Mouse (Mus musculus): ENCODE measurements around the gene Homer2.

Homer2 gene

DNA sequence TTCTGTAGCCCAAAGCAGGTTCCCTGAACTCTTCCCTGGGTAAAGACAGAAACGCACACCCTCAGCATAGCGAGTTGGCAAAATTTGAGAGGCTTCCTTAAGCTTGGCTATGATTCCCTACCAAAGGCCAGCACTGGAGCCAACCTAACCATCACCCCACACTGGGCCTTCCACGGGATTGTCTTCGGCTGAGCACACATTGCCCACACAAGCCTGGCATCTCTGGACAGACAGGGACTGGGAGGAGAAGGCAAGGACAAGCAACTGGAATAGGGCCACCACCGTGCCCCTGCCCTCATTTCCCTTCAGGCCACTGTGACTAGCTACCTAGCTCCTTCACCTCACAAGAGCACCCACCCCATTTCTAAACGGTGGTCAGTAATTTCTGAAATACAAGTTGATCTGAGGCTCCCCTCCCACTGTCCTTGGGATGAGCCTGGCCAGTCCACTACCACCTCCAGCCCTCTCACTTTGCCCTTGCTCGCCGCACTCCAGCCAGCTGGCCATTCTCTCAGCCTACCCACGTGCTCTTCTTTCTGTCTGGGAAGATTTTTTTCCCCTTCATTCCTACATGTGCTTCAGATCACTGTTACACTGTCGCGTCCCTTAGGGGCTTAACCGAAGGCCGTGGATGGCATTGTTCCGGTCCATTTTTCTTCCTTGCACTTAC, at the start of gene Homer2:
TSS of gene Homer2 (minus strand) at position 57 of the 670 bp plus-strand sequence.
- no peak for DNase-seq

DNA sequence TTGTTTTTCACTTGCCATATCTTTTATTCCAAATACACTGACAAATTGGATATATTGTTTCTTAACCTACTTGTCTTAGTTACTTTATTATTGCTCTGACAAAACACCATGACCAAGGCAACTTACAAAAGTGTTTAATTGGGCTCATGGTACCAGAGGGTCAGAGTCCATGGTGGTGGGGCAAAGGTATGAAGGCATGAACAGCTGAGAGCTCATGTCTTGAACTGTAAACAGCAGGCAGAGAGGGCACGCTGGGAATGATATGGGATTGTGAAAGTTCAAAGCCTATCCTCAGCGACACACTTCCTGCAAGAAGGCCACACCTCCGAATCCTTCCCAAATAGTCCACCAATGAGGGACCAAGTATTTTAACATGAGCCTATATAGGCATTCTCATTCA, 40.6 kb upstream of the Homer2 start:
- DNase-seq, result no peak

DNA sequence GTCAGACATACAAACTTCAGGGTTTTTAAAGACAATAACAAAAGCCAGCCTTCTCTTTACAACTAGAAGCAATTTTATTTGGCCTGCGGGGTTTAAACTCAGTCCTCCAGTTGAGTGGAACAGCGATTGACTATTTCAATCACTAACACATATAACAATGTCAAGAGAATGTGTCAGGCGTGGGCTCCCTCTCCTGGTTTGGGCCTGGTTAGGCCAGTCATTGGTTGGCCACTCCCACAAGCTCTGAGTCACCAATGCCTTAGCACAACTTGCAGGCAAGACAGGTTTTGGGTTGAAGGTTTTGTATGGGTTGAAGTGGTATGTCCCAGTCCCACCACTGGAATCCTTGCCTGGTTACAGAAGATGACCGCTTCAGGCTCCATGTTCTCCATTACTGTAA, 36.8 kb upstream of the Homer2 start:
- peak; percentile 21 for DNase-seq

DNA sequence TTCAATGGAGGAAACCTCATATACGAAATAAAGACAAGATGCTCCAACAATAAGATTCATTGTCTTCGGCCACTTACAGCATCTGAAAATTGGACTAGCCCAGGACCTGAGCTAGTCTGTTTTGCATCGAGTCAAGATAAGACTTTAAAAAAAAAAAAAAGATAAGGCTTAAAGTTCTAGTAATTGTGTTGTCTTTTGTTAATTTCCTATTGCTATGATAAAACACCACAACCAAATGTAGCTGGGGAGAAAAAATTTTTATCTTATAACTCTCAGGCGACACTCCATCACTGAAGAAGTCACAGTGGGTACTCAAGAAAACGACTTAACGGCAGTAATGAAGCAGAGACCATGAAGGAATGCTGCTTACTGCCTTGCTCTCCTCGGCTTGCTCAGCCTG, 32.7 kb upstream of the Homer2 start:
- DNase-seq, result no peak

DNA sequence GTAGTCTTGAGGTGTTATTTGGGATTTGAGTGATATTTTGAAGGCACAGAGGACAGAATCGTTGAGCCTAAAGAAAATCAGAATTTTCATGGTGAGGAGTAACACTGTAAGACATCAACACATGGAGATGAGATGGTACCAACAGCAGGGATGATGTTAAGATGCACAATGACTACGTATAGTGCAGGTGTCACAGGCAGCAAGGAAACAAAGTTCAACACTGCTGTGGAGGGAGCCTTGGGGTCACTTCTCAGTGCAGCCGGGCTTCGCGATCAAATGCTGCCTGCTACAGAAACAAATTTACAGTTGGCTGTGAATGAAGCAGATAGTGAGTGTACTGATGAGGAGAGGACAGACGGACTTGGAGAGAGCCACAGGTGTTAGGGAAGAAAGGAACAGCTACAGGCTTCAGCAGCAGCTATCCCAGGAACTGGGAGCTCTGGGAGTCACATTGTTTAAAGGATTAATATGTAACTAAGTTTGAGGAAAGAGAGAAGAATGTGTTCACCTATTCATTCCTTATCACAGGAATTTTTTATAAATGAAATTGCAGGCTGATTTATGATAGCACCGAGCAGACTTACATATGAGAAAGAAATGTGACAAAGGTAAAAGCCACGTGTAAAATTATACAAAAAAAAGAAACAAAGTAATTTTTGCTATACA, 31.5 kb upstream of the Homer2 start:
- DNase-seq, result no peak

DNA sequence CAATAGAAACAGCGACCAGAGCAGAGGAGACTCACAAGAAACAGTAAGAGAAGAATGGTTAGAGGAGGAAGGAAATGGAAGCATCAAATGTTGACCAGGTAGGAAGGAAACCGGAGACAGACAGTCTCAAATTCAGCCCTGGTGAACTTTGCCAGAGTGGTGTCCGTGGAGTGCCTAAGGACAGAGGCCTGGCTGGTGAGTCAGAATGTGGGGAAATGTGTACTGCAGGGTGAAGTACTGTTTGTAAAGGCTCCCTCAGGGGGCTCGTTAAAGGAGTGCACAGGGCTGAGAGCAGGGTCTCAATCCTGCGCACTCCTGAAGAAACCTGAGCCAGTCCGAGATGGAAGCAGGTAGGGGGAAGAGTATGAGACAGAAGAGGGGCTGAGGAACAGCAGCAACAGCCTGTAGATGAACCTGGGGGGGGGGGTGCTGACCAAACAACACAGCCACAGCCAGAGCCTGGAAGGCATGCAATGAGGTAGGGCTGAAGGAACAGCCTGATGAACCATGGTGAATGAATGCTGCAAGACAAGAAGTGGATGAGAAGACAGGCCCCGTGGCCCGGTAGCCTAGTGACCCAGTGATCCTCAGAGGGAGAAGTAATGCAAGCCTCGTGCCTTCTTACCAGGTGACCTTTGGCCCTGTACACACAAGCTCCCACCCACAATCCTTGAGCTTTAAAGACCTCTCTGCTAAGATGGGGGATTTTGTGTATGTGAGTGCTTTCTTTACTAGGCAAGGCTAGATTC, 28.1 kb upstream of the Homer2 start:
- no peak for DNase-seq

DNA sequence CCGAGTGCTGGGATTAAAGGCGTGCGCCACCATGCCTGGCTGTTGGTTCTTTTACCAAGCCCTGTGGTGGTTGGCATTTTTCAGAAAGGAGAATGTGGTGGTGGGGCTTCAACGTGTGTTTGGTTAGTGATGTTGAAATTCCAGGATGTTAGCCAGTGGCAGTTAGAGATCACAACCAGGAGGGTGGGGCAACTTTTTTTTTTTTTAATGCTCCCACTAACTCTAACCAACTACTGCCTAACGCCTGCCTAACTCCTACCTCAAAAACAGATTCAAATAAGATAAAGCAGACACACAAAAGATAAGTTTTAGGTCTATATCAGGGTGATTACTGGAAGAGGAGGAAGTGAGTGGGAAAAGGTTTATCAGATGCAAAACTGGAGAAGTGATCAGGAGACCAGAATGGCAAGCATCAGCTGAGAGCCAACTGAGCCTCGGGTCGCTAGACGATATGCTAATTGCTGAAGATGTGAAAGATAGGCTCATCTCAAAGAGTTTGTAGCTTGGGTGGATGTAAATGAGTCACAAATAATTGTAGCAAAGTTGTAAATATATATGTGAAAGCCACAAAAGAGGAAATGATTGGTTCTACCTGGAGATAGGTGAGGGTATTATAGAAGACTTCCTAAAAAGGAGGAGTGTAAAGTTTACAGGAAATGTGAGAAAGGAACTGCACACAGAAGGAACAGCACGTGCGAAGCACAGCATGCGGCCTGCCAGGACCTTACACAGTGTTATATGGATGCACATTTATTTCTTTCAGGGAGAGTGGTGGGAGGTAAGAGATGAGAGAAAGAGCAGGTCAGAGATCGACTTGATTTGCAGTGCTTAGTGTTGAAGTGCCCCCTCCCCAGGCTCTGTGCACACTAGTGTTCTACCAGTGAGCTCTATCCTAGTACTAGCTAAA, 25.1 kb upstream of the Homer2 start:
- DNase-seq, result no peak

DNA sequence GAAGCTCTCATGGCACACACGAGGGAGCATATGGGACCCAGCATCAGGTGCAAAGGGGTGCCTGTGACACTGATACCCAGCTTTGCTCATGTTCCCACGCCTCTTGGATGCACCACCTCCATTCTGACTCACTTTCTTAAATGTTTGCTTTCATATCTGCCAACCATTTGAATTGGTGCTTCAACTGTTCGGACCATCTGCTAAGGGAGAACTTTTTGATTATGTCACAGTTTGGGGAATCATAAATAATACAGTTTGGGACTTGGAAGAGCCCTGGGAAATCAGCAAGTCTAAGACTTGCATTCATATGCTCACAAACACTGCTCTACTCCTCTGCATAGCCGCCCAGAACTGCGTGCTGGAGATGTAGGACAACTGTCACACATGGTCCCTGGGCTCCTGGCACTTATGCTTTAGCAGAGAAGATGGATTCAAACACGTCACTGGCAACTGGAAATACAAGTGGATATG, 23.9 kb upstream of the Homer2 start:
- DNase-seq, result no peak

DNA sequence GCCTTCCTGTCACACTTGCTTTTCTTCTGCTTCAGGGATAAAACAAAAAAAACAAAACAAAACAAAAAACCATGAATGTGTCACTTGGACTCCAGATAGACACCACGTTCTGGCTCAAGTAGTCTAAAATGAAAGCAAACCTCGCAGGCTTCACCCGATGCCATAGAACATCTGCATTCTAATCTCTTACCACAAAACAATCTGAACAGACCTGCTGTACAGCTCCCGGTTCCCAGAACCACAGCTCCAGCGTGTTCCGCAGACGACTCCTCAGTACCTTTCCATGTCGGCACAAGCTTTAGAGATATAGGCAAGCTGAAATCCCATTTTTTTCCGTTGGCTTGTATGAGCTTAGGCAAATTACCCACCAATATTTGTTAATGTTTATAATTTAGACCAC, 22.5 kb upstream of the Homer2 start:
- no peak for DNase-seq

DNA sequence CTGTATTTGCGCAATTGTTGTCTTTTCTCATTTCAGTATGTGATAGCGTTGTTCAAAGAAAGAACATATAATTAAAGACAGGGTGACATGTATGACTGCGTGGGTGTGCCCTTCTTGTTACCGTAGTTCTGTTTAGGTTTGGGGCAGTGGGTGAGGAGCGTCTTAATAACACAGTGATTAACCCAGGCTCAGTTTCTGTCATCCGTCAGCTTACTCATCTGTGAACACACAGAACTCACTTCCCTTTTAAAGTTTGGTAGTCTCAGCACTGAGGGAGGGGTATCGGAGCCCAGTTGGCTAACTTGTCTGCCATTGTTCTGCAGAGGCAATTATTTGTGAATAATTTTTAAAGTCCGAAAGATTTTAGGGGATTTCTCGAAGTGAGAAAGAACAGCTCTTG, 20.4 kb upstream of the Homer2 start:
- DNase-seq, result no peak

DNA sequence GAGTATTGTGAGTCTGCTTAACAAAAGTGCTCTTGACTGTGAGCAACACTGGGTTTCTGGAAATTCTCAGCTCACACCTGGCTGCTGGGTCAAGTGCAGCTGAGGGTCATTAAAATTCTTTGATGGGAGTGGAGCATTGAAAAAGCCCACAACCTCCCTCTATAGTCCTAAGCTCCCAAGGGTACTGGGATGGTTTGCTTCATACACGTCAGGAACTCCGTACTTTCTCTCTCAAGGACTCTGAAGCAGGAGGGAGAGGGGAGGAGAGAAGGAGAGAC, 19.3 kb upstream of the Homer2 start:
- DNase-seq, result no peak

DNA sequence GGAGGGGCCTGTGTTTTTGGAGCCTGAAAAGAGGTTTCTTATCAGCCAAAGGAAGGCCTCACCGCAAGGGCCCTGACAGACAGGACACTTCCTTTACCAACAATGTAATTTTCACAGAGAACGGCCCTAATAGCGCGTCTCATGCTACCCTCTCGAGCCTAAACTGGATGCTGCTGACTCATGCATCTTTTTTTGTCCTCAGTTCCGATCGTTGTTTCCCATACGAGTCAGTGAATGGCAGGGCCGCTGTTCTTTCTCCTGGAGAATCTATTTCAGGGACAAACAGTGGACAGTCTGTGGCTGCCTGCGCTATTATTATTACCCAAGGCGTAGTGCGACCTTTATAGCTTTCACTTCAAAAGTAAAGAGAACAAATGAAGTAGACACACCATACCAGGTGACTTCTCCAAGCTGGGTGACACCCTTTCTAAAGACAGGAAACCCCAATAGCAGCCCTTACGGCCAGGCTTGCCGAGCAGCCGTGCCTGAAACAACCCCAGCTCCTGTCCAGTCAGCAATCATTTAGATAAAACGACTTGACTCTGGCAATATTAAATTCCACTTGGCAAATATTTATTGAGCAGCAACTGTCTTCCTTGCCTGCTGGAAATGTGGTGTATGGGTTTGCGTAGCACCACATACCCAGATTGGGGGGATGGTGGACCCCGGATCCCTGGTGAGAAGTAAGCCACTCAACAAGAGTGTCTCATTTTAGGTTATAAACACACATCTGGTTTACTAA, 18.8 kb upstream of the Homer2 start:
- no peak for DNase-seq

DNA sequence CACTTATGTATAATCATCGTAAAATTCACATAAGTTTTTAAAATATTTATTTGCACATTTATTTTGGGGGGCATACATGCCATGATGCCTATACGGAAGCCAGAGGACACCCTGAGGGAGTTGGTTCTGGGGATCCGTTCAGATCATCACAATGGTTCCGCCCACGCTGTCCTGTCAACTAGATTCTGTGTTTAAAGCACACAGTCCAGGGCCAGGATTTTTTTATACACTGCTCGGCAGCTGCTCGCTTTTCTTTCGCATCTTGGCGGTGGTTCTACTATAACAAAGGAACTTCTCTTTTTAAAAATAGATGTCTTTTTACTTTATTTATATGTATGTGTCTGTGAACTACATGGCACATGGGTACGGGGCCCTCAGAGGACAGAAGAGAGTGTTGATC, 16.5 kb upstream of the Homer2 start:
- DNase-seq, result no peak

DNA sequence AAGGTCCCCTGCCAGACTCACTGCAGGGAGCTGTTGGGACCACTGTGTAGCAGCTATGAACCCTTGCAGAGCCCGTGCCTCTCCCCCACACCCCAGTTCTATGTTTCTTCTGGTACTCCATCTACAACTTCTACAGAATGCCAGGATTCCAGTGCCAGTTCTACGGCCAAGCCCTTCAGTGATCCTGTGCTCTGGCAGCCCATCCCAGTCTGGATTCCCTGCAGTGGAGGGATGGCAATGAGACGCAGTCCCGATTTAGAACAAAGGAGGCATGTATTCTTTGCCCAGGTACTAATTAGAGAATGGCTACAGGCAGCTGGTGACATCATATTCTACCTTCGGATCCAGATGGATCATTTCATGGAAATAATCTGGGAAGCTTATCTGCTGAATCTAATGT, 13.9 kb upstream of the Homer2 start:
- no peak for DNase-seq

DNA sequence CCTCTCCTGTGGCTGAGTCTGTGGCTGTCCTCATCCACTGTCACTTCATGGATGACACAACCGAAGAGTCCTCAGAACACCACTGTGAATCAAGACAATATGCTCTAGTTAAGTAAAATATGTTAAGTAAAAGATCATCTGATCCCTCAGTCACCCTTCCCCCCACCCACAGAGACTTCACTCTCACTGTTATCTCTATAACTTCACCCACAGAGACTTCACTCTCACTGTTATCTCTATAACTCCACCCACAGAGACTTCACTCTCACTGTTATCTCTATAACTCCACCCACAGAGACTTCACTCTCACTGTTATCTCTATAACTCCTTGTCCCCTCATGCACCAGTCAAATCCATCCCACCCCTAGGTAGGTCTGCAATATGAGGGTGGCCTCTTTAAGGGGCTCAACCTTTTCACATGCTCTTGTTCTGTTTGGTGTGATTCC, 11.9 kb upstream of the Homer2 start:
- no peak for DNase-seq

DNA sequence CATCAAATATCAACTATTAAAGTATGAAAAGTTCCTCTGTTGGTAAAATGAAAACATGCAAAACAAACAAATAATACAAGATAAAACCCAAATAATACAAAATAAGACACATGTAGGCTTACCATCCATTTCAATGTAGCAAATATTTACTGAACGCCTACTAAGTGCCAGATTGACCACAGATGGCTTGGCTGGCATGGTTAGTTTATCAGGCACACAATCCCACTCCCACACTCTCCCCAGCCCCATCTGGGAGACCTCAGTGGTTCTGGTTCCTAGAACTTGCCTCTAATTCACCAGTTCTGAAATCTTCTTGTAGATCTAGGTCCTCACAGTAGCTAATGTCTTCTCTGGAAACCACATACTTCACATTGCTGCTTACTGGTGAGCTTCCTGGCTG, 11.3 kb upstream of the Homer2 start:
- DNase-seq, result no peak

DNA sequence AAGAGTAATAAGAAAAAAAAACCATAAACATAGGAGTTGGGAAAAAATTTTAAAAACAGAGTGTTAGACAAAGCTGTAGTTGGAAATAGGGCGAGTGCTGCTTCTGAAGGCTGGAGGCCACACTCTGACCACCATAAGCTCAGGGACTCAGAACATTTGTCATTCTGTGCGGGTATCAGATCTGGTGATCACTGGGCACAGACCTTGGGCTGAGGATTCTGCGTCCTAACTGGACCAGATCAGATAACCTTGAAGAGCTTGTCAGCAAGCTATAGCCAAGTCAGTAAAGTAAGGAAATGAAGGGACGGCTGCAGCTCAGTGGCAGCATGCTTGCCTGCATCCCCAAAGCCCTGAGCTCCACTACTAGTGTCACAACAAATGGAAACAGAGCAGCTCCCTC, 2.8 kb upstream of the Homer2 start:
- DNase-seq, result no peak

DNA sequence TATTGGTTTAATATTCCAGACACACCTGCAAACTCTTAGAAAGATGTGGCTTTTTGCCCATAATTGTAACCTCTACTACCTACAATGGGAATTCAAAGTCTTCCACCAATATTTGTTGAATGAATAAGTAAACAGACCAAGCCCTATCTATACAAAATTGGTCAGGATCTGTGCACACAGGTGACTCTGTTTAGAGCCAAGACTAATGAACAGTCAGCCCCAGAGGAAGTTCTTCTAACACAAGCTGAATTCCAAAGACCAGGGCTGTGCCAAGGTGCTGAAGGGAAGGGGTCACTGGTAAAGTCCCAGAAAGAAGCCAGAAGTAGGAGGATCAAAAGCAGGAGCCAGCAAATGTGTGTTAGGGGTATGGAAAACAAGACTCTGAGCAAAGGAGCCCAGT, 838 bp upstream of the Homer2 start:
- no peak for DNase-seq

DNA sequence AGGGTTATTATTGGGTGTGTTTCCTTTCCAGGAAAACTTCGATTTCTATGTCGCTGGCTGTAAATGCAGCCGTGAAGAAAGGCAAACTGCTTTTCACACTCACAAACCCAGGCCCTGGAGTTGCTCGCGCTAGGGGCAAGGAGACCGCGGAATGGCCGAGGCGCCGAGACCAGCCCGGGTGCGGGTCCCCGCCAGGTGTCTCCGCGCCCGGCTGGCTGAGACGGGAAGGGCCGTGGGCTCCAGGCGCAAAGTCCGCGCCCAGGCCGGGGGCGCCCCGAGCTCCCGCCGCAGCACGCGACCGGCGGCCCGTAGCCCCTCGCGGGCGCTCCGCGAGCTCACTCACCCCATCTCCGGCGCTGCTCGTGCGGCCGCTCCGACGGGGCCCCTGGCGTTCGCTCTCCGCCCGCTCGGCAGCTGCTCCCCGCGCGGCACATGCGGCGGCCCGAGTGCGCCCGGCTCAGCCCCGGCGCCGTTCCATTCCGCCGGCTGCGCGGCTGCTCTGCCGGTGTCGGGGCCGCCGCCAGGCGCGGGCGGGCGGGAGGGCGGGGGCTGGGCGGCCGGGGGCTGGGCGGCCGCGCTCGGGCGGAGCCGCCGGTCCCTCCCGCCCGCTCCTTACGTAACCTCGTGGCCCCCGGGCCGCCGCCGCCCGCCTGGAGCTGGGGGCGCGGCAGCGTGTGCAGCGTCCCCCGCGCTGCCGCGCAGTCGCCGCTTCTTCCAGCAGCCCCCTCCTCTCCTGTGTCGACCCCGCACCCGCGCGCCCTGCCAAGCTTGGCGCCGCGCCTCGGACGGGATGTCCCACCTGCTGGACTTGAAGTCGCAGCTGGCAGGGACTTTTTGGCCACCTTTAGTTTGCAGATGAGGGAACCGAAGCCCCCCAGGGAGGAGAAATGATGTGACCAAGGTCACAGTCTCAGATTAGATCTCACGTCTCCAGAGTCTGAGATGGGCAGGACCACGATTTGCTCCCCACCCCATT, 623 bp downstream of the Homer2 start:
- peak; percentile 34 for DNase-seq

DNA sequence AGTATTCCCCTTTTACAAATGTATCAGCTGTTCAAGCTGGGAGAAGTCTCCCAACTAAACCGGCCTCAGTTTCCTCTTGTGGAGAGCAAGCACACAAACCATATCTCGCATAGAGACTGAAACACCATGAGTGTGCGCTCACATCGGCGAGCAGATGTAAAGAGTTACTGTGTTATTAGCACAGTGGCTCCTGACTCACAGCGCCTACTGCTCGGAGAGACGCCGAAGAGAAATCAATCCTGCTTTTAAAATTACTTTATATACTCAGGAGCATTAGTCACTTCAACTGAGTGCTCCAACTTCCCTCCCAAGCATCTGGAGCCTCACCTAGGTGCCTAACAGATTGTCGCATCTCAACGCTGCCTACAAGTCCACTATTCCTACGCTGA, 1.3 kb downstream of the Homer2 start:
- DNase-seq, result no peak

DNA sequence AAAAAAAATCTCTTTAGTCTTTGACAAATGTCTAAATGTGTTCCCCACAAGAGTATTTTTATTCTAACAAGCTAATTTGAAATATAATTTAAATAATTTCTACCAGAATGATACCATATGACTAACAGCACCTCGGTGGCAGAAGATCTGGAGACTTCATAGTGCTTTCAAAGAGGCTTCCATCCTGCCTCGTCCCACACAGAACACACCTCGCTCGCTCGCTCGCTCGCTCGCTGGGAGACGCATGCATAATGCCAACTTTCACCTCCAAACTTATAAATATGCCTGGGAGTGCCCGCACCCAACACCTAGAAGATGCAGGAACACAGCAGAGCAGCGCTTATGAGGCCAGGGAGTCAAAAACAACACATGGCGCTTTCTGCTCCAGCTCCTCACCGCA, 9.0 kb downstream of the Homer2 start:
- DNase-seq, result no peak
